Mouse (Mus musculus) cerebellum, adult 9-11 months (tissue): Measurements from ENCODE around the gene Med19.
A peak's percentile ranks its signal among the peaks of the same experiment; 100 is the strongest.
"Not testable (repeated sequence)": the region's sequence is repeated elsewhere in the genome, so short reads cannot be mapped to it uniquely, and the experiment has no call there.

ENCODE experiments used
- DNase-seq: peaks from one replicate; pipeline ENCODE4 v3.0.0; 2022

Med19 gene

GRCm38 (mm10) chr2:84669828-84670568, 8.2 kb upstream of the Med19 start:
- DNase-seq, result no peak

DNA sequence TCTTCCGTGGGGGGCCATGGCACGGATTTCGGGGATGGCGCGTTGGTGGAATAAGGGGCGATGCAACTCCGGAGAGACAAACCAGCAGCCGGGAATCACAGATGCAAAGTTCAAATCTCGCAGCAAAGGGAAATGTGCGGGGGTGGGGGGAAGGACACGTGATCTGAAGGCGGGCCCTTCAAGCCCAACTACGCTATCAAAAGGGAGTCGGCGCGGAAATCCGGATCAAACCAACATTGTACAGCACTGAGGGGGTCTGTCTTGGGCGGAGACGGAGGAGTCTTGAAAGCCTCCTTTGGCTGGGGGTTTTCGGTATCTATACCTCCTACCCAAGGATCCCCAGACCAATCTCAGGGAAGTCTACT, 7.7 kb upstream of the Med19 start, which contains the start of gene Selenoh:
Gene Selenoh, minus strand, starts transcription at position 202 of the 365 bp plus-strand sequence.
- peak; percentile 84 for DNase-seq

DNA sequence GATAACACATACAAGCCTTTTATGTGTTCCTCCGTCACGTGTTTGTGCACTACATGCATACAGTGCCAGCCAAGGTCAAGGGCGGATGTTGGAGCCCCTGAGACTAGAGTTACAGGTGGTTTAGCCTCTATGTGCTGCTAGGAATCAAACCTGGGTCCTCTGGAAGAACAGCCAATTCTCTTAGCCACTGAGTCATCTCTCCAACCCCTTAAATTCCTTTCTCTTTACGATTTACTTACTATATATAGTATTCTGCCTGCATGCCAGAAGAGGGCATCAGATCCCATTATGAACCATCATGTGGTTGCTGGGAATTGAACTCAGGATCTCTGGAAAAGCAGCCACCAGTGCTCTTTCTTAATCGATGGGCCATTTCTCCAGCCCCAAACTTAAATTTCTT, 6.7 kb upstream of the Med19 start:
- not testable (repeated sequence) for DNase-seq

DNA sequence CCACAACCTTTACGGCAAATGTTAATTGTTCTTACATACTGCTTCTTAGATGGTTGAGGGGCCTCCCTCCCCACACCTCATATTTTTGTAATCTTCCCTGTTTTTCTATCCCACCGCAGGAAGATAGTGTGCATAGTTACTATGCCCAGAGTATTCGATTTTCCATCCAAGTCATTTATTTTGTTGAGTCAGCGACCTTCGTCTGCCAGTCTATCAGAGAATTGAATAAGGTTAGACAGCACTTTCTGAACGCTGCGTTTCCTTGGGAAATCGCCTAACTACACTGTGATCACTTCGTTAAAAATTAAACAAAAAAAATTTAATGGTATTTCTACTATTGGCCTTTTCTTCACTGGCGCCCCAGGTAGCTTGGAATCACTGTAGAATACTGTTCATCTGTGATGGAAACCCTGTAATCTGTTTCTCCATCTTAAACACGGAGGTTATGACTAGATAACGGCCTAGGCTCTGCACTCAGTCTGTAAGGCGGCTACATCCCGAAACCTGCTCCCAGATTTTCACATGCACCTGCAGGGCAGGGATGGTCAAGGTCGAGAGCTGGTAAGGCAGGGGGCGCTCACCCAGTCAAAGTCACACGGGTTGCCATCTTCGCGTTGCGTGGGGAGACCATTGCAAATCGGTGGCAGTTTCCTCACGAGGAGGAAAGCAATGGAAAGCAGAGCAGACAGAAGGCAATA, 783 bp upstream of the Med19 start:
- DNase-seq, result no peak

- peak; percentile 36 for DNase-seq
These were observed 814 bp downstream of the Med19 start, which contains the start of gene Tmx2 for GRCm38 (mm10) chr2:84679016-84679415. TSS of gene Tmx2 (minus strand) at chr2:84679140.

DNA sequence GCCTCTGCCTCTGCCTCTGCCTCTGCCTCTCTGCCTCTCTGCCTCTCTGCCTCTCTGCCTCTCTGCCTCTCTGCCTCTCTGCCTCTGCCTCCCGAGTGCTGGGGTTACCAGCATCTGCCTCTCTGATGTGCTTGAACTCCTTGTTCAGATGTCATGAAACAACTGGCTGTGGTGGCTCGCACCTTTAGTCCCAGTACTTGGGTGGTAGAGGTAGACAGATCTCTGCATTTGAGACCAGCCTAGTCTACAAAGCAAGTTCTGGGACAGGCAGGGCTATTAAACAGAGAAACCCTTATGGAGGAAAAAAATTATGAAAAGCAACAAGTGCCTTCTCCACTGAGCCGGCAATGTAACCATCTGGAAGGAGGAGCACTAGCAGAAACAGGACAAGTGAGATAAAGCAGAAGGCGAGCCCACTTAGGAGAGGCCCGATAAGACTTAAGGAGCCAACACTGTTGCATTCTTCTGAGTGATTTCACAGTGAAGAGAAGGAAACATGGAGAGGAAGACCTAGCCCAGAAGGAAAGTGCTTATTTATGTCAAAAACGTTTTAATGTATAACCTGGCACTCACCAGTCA, 4.5 kb downstream of the Med19 start:
- DNase-seq, result no peak

- DNase-seq, result no peak
These were observed 10.1 kb downstream of the Med19 start for GRCm38 (mm10) chr2:84688080-84688844.

DNA sequence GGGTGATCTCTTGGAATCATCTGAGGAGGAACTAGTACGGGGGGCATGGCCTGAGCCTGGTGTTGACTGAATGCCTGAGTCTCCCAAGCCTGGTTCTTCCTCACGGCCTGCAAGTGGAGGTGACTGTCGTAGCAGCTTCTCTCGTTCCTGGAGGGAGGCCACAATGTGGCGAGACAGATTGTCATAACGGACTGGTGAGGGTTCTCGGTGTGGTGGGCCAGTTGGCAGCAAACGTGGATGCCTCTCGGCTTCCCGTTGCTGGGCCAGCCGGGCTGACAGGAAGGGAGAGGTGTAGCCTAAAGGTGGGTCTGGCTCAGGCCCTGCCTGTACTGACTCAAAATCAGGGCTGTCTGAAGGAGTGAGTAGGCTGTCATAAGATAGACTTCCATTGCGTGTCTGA, 11.8 kb downstream of the Med19 start:
- peak; percentile 61 for DNase-seq

DNA sequence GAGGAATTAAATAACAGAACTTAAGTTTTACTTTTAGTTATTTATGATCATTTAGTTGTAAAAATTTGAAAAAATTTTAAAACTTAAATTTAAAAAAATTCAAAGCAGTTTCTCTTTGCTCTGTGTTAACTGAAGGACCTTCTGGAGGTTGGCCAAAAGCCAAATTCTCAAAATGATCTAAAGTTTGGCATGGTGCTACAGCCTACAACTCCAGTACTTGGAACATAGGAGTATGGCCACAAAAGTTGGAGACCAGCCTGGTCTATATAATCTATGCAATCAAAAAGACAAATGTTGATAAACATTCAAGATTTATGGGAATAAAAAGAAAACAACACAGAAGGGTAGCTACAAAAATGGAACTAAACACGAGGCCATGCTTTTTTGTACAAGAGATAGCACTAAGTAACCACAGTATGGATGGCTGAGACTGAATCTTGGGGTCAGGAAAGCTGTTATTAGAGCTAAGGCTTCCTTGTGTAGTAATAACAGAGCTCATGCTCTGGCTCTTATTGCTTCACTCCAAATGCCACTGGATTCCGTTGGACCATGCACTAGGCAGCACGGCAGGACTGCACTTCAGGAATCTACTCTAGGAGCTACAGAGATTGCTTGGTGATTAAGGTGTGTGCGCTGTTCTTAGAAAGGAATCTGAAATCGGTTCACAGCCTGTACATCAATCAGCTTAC, 16.9 kb downstream of the Med19 start:
- no peak for DNase-seq

DNA sequence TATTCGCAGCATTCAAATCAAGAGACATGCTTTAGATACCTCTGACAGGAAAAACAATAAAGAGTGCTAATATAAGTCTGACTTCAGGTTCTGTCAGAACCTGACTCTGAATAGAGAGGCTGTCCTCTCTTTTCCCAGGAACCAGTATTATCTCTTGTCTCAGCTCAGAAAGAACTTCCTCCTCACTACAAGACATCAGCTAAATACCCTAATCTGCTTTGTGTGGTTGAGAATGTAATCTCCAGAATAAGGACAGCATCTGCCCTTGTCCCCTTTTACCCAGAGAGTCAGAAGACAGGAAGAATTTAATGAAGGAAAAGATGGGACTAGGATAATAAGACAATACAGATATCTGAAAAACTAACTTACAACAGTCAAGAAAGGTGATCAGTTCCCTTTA, 25.3 kb downstream of the Med19 start:
- DNase-seq, result no peak

GRCm38 (mm10) chr2:84704329-84704728, 26.1 kb downstream of the Med19 start:
- DNase-seq, result no peak

DNA sequence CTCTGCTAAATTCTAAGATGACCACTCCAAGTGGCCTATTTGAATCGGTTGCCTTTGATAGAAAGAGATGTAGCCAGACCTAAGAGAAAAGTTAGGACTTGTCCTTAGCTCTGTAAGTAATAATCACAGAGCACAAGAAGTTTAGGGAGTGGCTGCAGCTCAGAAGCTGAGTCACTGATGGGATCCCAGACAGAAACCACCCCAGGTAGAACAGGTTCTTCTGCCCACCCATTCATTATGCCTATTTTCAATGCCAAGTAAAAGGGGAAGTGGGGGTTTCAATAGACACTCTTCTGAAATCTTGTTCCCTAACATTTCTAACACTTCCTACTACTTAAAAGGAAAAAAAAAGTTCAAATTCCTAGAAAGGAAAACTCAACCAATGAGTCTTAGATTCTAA, 27.1 kb downstream of the Med19 start:
- no peak for DNase-seq

DNA sequence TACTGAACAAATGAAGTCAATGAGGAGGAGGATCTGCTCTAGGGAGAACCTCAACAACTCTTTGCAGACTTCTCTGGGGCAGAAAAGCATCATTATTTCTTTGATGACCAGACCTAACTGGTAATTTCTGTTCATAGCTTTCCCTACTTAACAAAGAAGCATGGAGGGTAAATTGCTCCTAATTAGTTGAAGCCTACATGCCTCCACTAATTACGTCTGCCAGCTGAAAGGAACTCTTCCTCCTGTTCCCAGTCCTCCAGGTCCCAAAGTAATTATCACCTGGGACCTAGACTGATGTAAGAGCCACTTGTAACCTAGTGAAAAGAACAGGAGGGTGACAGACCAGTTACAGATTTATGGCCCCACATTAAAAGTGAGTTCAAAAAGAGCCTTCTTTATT, 29.3 kb downstream of the Med19 start:
- DNase-seq, result no peak

DNA sequence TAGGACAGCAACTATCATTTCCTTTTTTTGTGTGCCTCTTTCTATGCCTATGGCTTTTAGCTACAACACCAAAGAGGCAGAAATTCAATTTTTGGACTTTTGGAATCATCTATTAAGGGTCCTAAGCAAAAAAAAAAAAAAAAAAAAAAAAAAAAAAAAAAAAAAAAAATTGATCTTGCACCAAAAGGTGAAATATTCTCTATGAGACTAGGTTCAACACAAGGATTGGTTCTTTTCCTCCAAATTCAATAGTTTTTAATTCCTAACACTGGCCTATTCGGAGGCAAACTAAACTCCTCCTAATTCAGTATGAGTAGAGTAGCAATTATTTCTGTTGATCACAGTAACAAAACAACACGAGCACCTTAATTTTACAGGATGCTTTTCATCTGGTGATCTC, 33.7 kb downstream of the Med19 start:
- no peak for DNase-seq

- DNase-seq, result no peak
These were observed 36.2 kb downstream of the Med19 start for GRCm38 (mm10) chr2:84714422-84714810.

DNA sequence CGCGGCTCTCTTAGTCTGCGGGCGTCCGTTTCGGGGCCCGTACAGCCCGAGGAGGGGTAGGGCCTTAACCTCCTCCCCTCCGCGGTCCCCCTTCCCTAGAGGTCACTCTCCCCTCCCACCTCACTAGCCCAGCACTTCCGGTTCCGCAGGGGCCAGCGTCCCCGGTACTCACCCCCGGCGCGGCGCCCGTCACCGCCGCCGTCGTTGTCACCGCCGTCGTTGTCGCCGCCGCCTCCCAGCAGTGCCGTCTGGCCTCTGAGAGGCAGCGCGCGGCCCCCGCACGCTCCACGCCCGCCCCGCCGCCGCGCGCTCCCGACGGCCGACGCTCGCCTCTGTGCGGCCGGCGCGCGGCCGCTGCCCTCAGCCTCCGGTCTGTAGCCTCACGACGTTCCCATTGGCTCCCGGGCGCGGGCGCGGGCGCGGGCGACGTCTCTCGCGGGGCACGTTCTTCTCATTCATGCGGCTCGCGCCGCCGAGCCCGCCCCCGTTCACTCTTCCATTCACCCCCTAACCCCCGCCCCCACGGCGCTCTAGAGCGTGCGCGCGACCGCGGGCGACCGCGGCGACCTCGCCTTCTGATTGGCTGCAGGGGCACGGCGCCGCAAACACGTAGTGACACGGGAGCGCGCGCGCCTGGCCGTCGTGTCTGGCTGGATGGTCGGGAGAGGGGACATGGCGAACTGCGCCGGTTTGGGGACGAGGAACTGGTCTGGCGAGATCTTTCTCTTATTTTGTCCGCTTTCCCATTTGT, 36.8 kb downstream of the Med19 start, which contains the start of gene Zdhhc5:
Gene Zdhhc5, minus strand, starts transcription at position 370 of the 751 bp plus-strand sequence.
- DNase-seq, result peak; percentile 99

- peak; percentile 96 for DNase-seq
These were observed 37.6 kb downstream of the Med19 start for GRCm38 (mm10) chr2:84715562-84716361.

- DNase-seq, result no peak
These were observed 38.5 kb downstream of the Med19 start for GRCm38 (mm10) chr2:84716423-84717355.

GRCm38 (mm10) chr2:84717357-84717756, 39.2 kb downstream of the Med19 start:
- no peak for DNase-seq

DNA sequence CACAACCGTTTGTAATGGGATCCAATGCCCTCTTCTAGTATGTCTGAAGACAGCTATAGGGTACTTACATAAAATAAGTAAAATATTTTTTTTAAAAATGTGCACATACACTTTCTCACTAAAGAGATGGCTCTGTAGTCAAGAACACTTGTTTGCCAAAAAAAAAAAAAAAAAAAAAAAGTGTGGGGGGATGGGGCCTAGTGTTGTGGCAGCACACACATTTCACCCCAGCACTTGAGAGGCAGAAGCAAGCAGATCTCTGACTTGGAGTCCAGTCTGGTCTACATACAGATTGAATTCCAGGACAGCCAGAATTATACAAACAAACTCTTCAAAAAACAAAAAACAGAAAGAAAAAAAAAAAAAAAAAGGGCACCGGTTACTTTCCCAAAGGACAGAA, 42.5 kb downstream of the Med19 start:
- DNase-seq, result no peak
